Mouse (Mus musculus) cerebellum, adult 2 months (tissue): ENCODE results near the gene Cd163.

Source experiments
- CTCF ChIP-seq: fragments of 200-500 bp; IDR thresholded peaks from 2 replicates; pipeline ENCODE4 v1.5.1; 2011; ENCODE audit warnings: low read depth, mild to moderate bottlenecking, control low read depth, low read length, moderate library complexity, borderline replicate concordance; ENCODE audit not compliant: insufficient read depth
- POLR2A ChIP-seq: fragments of 200-500 bp; IDR thresholded peaks from 2 replicates; pipeline ENCODE4 v1.6.1; 2011; ENCODE audit warnings: low read length, control low read depth, borderline replicate concordance; ENCODE audit not compliant: insufficient read depth

DNA sequence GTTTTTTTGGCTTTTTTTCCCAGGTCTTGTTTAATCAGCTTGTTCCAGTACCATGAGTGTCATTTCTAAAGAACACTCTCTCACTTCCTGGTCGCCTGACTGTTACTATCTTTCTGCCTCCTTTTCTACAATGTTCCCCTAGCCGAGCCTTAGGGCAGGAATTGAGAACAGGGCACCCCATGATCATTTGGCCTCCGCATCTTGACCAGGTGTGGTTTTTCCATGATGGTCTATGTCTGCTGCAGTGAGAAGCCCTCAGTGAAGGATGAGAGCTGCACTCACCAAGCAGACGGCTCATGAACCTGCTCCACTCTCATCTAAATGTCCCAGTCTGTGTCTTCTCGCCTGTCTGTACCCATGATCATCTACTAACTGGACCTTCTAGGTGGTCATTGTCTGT, 26.2 kb upstream of the Cd163 start:
- TF ChIP-seq CTCF (no peak), POLR2A (no peak)
